Mouse (Mus musculus) hindbrain, postnatal 0 days (tissue): ENCODE results near the gene Srek1ip1. TPM values are rescaled to one million over a fixed set of nuclear protein-coding genes. Genes with fewer than 3 reads are reported as not detected.
A peak's percentile ranks its signal among the peaks of the same experiment; 100 is the strongest.

Experiments
- ATAC-seq: fragments of 200-750 bp; cut with Nextera tagmentation; 2 replicates; pipeline ENCODE4 v1.8.0; 2017; ENCODE audit warnings: mild to moderate bottlenecking, moderate TSS enrichment, moderate library complexity
- DNase-seq: peaks from one replicate; pipeline ENCODE4 v3.0.0-alpha.2; 2015; ENCODE audit warnings: low spot score
- H3K27ac ChIP-seq: fragments of 300-500 bp; sonication (generic); 2 replicates; pipeline ENCODE4 v1.5.1; 2014; ENCODE audit warnings: mild to moderate bottlenecking
- H3K27me3 ChIP-seq: fragments of 300-500 bp; sonication (generic); 2 replicates; pipeline ENCODE4 v1.6.1; 2014; ENCODE audit warnings: low read length, mixed read lengths; ENCODE audit not compliant: insufficient read depth
- H3K36me3 ChIP-seq: fragments of 300-500 bp; sonication (generic); 2 replicates; pipeline ENCODE4 v1.6.1; 2014; ENCODE audit warnings: low read length, mixed read lengths; ENCODE audit not compliant: insufficient read depth
- H3K4me1 ChIP-seq: fragments of 300-500 bp; sonication (generic); 2 replicates; pipeline ENCODE4 v1.6.1; 2014; ENCODE audit warnings: antibody characterized with exemption, low read length, mixed read lengths; ENCODE audit not compliant: insufficient read depth
- H3K4me2 ChIP-seq: fragments of 300-500 bp; sonication (generic); 2 replicates; pipeline ENCODE4 v1.6.1; 2014; ENCODE audit warnings: low read depth, mild to moderate bottlenecking, low read length, moderate library complexity, mixed read lengths
- H3K4me3 ChIP-seq: fragments of 300-500 bp; sonication (generic); 2 replicates; pipeline ENCODE4 v1.5.1; 2014; ENCODE audit warnings: low read length
- H3K9ac ChIP-seq: fragments of 300-500 bp; sonication (generic); replicated peaks from 2 replicates; pipeline ENCODE4 v1.6.1; 2014; ENCODE audit warnings: mild to moderate bottlenecking, low read length, moderate library complexity, mixed read lengths
- H3K9me3 ChIP-seq: fragments of 300-500 bp; sonication (generic); 2 replicates; pipeline ENCODE4 v1.6.1; 2016; ENCODE audit warnings: low read length, mixed read lengths
- CTCF ChIP-seq: IDR thresholded peaks from 2 replicates; pipeline ENCODE4 v1.5.1; 2016; ENCODE audit warnings: antibody characterized with exemption, control low read depth, low read depth
- WGBS: fragments of 180-500 bp; shearing (Covaris S2); extraction: QIAGEN DNeasy Blood & Tissue Kit; methylation state at CpG from one replicate; pipeline ENCODE4 v1.1.7; 2014; 5-methylcytosine and 5-hydroxymethylcytosine counted together
- polyA plus RNA-seq: library from polyadenylated mRNA; unstranded; fragments of >200 nt; fragmentation: Nextera tagmentation; extraction: Ambion mirVana; gene quantifications from 2 replicates; pipeline ENCODE4 v1.2.1, GENCODE M21; 2015
- total RNA-seq: library from RNA; depleted of rRNA; stranded (reverse); fragments of >200 nt; gene quantifications from 2 replicates; pipeline ENCODE4 v1.2.3, GENCODE M21; 2014

The Srek1ip1 gene
- total and polyA plus RNA-seq, 2 experiments from 2014 or later = 11.0 to 12.3 TPM

DNA sequence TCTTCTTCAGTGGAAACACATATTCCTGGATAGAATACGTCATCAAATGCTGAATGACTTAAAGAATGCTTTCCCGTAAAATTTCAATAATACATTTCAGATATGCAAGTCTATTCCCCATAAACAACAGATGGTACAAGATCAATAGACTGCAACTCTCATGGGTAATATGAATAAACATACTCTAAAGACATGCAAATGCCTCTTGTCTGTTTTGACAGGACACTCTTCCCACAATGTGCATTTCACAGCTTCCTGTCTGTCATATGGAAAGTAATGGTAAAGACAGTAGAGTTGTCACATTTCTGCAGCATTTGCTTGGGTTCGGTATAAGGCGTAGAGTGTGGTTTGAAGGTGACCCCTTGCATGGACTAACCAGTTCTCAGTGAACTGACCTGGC is 5.0 kb upstream of the Srek1ip1 start:
- H3K9me3 ChIP-seq = 0 out of 2 replicates have a peak, but pooled peaks cover 2% of the 10 kb centered on the region
- no peaks in the 10 kb centered on the region for H3K27me3 ChIP-seq
- H3K4me2 ChIP-seq = no peak overlapping the region
- DNase-seq (no peak), ATAC-seq (no peak)
- H3K36me3 ChIP-seq = 0 out of 2 replicates have a peak, but pooled peaks cover 2% of the 10 kb centered on the region
- TF ChIP-seq CTCF = no peak
- no peaks in the 10 kb centered on the region for H3K4me1 ChIP-seq
- 80% methylated on average over 4 of the region's 4 CpGs for WGBS
- no peak overlapping the region for H3K27ac ChIP-seq
- H3K9ac ChIP-seq = no peak overlapping the region
- no peak overlapping the region for H3K4me3 ChIP-seq

DNA sequence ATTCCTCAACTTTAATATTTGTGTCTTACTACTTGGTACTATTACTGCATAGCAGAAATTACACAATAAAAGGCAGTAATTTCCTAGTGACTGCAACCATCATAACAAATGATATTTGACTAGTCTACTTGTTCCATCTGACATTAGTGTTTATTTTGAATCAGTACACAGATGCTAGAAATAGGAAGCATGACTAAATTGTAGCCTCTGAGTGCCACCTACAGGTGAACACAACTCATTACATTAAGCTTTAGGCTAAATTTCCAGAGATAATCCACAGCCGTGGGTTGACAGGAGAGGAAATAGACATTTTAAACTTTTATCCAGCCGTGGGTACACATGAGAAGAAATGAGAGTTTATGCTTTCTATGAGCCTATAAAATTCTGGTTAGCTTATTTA is 2.6 kb upstream of the Srek1ip1 start:
- 0 out of 2 replicates have a peak, but pooled peaks cover 5% of the 10 kb centered on the region for H3K36me3 ChIP-seq
- no peak overlapping the region for H3K27ac ChIP-seq
- H3K4me2 ChIP-seq = no peak overlapping the region
- H3K4me1 ChIP-seq = no peaks in the 10 kb centered on the region
- DNase-seq (peak; percentile 79), ATAC-seq (peak; percentile 64)
- no peaks in the 10 kb centered on the region for H3K9me3 ChIP-seq
- no peak overlapping the region for H3K4me3 ChIP-seq
- no peak overlapping the region for H3K9ac ChIP-seq
- peak; percentile 86 for TF ChIP-seq CTCF
- 15% methylated on average over 2 of the region's 2 CpGs for WGBS
- no peaks in the 10 kb centered on the region for H3K27me3 ChIP-seq

DNA sequence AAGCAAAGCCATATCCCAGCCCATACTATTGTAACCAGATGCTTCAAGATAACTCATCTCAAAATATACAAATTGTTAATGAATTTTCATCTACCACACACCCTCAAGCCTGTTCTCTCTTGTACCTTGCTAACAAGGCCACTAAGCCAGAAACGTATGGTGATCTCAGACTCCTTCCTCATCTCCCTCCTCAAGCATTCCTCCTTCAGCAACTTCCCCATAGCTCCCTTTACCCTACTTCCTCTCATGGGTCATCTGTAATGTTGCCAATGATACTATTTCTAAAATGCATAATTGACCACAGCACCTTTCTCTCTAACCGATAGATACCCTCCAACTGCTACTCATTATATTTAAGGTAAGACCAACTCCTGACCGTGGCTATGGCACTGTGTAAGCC is 2.1 kb downstream of the Srek1ip1 start:
- Histone ChIP-seq H3K27ac (no peak overlapping the region), H3K36me3 (peaks cover 5% of the 10 kb centered on the region; the same call in 1 of the 2 replicates), H3K4me2 (no peak overlapping the region), H3K27me3 (no peaks in the 10 kb centered on the region), H3K9me3 (no peaks in the 10 kb centered on the region), H3K4me1 (no peaks in the 10 kb centered on the region), H3K9ac (no peak overlapping the region), H3K4me3 (no peak overlapping the region)
- WGBS = 91% methylated on average over 3 of the region's 3 CpGs
- no peak for TF ChIP-seq CTCF
- ATAC-seq (no peak), DNase-seq (no peak)

DNA sequence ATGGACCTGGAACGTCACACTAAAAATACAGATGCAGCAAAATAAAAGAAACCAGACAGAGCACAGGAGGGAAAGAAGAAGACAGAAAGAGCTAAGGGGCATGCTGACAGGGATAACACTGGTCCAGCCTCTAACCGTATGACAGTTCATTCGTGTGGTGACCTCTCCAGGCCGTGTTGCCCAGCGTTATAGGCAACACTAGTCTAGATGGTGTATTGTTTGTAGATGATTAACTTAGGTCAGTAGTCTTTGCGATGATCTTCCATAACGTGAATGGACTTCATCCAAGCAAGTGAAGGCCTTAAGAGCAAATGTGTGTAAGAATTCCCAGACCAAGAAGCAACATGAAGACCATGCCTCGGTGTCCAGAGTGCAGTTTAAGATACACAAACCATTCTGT is 6.8 kb downstream of the Srek1ip1 start:
- ATAC-seq (no peak), DNase-seq (no peak)
- Histone ChIP-seq H3K4me1 (no peaks in the 10 kb centered on the region), H3K9me3 (no peaks in the 10 kb centered on the region), H3K9ac (no peak overlapping the region), H3K36me3 (peaks cover 11% of the 10 kb centered on the region), H3K27me3 (no peaks in the 10 kb centered on the region), H3K4me2 (no peak overlapping the region), H3K27ac (no peak overlapping the region), H3K4me3 (no peak overlapping the region)
- no peak for TF ChIP-seq CTCF
- WGBS = 96% methylated on average over 8 of the region's 8 CpGs

DNA sequence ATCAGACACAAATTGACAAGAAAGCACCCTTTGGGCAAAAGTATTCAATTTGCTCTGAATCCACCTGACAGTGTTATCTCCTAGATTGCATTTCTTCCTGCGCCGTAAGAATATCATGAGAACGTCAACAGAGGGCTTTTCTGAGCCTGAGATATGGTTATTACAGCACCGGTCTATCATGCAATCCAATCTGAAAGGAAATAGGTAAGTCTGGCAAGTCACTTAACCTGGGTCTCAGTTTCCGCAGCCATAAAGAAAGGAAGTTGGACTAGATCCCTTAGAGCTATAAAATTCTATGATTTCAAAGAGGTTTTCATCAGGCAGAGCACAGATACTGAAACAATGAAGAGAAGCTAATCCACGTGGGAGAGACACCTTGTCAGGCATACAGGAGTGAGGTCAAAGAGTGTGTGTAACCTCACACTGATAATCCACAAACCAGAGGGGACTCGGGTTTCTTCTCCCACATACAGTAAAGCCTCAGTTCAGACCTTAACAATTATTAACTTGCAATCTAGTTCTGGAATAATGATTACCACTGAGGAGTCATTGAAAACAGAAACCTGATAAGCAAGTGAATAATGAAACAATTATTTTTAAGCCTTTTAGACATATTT is 7.4 kb downstream of the Srek1ip1 start:
- H3K27ac ChIP-seq = no peak overlapping the region
- no peak overlapping the region for H3K4me2 ChIP-seq
- no peaks in the 10 kb centered on the region for H3K9me3 ChIP-seq
- DNase-seq (no peak), ATAC-seq (no peak)
- WGBS = 91% methylated on average over 7 of the region's 7 CpGs
- TF ChIP-seq CTCF = no peak
- H3K27me3 ChIP-seq = no peaks in the 10 kb centered on the region
- no peaks in the 10 kb centered on the region for H3K4me1 ChIP-seq
- H3K4me3 ChIP-seq = no peak overlapping the region
- H3K36me3 ChIP-seq = peaks cover 11% of the 10 kb centered on the region
- H3K9ac ChIP-seq = no peak overlapping the region

DNA sequence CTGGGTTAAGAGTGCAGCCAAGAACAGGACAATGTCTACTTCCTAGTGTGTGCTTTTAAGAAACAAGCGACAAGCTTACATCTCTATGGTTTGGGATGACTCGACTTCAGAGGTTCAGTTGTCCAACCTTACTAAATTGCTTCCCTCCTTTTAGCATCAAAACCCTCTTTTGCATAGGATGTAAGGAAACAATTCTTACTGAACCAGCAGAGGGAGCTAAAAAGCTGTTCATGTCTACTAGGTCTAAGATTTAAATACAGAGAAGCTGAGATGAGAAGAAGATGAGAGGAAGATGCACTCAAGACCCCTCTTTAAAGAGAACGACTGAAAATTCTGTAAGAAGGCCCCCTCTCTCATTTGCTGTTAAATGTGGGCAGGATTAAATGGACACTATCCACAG is 13.4 kb downstream of the Srek1ip1 start:
- H3K9me3 ChIP-seq = no peaks in the 10 kb centered on the region
- H3K4me1 ChIP-seq = no peaks in the 10 kb centered on the region
- no peak overlapping the region for H3K9ac ChIP-seq
- 41% methylated on average over 3 of the region's 3 CpGs for WGBS
- TF ChIP-seq CTCF = peak; percentile 77
- ATAC-seq (no peak), DNase-seq (peak; percentile 89)
- H3K4me3 ChIP-seq = no peak overlapping the region
- no peaks in the 10 kb centered on the region for H3K27me3 ChIP-seq
- H3K4me2 ChIP-seq = no peak overlapping the region
- H3K36me3 ChIP-seq = peaks cover 19% of the 10 kb centered on the region
- H3K27ac ChIP-seq = no peak overlapping the region

DNA sequence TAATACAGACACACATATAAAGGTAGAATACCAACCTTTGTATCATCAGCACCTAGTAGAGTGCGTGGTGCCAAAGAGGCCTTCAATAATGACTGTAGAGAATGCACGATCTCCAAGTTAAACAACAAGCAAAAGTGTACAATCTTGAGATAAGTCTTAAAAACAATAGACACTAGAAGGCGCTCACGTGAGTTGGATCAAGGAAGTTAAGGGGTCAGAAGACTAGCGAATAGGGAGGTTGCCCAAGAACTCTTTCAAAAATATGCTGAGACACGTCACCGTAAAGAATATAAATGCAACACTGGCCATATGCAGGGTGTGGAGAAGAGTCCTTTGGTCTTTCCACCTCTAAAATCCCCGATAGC is 24.0 kb downstream of the Srek1ip1 start:
- WGBS = 9% methylated on average over 8 of the region's 8 CpGs
- H3K9me3 ChIP-seq = no peaks in the 10 kb centered on the region
- no peaks in the 10 kb centered on the region for H3K27me3 ChIP-seq
- peak overlapping the region; percentile 82; the same call in 1 of the 2 replicates for H3K27ac ChIP-seq
- H3K4me2 ChIP-seq = peak overlapping the region; percentile 69
- peak overlapping the region; percentile 60 for H3K4me3 ChIP-seq
- peak; percentile 49 for DNase-seq
- H3K9ac ChIP-seq = peak overlapping the region; percentile 79; the same call in 1 of the 2 replicates
- peaks cover 12% of the 10 kb centered on the region for H3K4me1 ChIP-seq
- no peak for ATAC-seq
- 0 out of 2 replicates have a peak, but pooled peaks have one; percentile 27 for TF ChIP-seq CTCF
- no peaks in the 10 kb centered on the region for H3K36me3 ChIP-seq
